Mouse (Mus musculus) midbrain, embryonic 10.5 days (tissue): ENCODE measurements around the gene Tbc1d12. TPM values are rescaled to one million over a fixed set of nuclear protein-coding genes. Genes with fewer than 3 reads are reported as not detected.

Experiments used
- DNase-seq: peaks from one replicate; pipeline ENCODE4 v3.0.0-alpha.2; 2017; ENCODE audit warnings: low spot score
- H3K27ac ChIP-seq: fragments of 300-500 bp; sonication (generic); replicated peaks from 2 replicates; pipeline ENCODE4 v1.5.1; 2016; ENCODE audit warnings: mild to moderate bottlenecking
- H3K27me3 ChIP-seq: fragments of 300-500 bp; sonication (generic); 2 replicates; pipeline ENCODE4 v1.6.1; 2016; ENCODE audit warnings: low read depth, mild to moderate bottlenecking; ENCODE audit not compliant: poor library complexity, severe bottlenecking
- H3K36me3 ChIP-seq: fragments of 300-500 bp; sonication (generic); 2 replicates; pipeline ENCODE4 v1.6.1; 2016; ENCODE audit warnings: mild to moderate bottlenecking, moderate library complexity
- H3K4me1 ChIP-seq: fragments of 300-500 bp; sonication (generic); 2 replicates; pipeline ENCODE4 v1.6.1; 2016
- H3K4me3 ChIP-seq: fragments of 300-500 bp; sonication (generic); 2 replicates; pipeline ENCODE4 v1.5.1; 2016; ENCODE audit warnings: mild to moderate bottlenecking, moderate library complexity
- H3K9me3 ChIP-seq: fragments of 300-500 bp; sonication (generic); replicated peaks from 2 replicates; pipeline ENCODE4 v1.6.1; 2016; ENCODE audit warnings: mild to moderate bottlenecking
- WGBS: fragments of 180-500 bp; shearing (Covaris S2); methylation state at CpG from one replicate; pipeline ENCODE4 v1.1.7; 2016; 5-methylcytosine and 5-hydroxymethylcytosine counted together
- polyA plus RNA-seq: library from polyadenylated mRNA; unstranded; fragments of >200 nt; fragmentation: Nextera tagmentation; extraction: Ambion mirVana; gene quantifications from 2 replicates; pipeline ENCODE4 v1.2.1, GENCODE M21; 2016

Gene Tbc1d12
- 2.1 and 2.2 TPM in 2 replicates for polyA plus RNA-seq

DNA sequence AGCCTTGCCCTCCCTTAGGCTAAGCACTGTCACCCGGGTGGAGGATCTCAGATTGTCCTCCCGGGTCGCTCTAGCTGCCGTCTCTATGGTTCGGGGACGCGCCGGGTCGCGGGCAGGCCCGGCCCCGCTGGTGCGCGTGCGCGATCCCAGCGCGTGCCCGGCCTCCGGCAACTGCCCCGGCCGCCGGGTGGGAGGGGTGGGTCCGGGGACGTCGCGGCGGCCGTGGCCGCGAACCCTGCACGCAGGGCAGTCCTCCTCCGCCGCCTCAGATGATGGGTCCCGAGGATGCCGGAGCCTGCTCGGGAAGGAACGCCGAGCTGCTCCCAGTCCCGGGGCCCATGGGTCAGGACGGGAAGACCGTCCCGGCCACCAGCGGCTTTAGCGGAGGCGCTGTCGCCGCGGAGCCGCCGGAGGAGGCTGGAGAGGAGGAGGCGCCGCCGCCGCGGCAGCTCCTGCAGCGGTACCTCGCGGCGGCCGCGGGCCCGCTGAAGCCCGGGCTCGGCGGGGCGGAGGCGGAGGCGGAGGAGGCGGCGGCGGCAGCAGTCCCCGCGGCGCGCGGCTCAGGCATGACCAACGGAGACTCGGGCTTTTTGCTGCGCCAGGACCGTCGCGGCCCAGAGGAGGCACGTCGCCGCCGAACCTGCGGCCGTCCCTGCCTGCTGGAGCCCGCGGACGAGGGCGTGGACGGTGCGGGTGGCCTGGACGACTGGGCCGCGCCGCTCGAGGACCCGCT is at the start of gene Tbc1d12:
Tbc1d12 (plus strand) TSS at position 142 of the 733 bp plus-strand sequence.
- under 1% methylated on average over 98 of the region's 101 CpGs for WGBS
- DNase-seq, result peak; percentile 88
- Histone ChIP-seq H3K36me3 (peaks cover 3% of the 10 kb centered on the region; the same call in 1 of the 2 replicates), H3K4me3 (peak within 1 kb of the TSS; percentile 80), H3K9me3 (no peaks in the 10 kb centered on the region; the same call in 1 of the 2 replicates), H3K27ac (peak within 1 kb of the TSS; percentile 90), H3K4me1 (peaks cover 6% of the 10 kb centered on the region), H3K27me3 (no peaks in the 10 kb centered on the region)

DNA sequence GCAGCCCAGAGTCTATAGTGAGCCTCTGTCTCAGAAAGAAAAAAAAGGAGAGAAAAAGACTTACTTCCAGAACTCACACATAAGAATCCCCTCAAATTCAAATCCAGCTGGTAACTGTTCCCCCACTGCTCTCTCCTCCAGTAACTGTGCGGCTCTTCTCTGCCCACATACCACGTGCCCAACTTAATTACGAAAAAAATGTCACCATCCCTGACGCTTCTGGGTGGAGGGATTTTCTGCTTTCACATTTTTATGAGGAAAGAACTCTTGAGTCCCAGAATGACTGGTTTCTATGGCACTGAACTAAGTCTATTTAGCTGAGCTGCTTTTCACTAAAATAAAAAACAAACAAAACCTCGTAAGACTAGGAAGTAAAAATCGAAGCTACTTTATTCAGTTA is 48.6 kb upstream of the Tbc1d12 start:
- Histone ChIP-seq H3K27ac (no peak overlapping the region), H3K4me3 (no peak overlapping the region), H3K9me3 (no peaks in the 10 kb centered on the region), H3K4me1 (no peaks in the 10 kb centered on the region), H3K27me3 (no peaks in the 10 kb centered on the region), H3K36me3 (peaks cover 54% of the 10 kb centered on the region)
- no peak for DNase-seq
- WGBS, result 92% methylated on average over 6 of the region's 6 CpGs

DNA sequence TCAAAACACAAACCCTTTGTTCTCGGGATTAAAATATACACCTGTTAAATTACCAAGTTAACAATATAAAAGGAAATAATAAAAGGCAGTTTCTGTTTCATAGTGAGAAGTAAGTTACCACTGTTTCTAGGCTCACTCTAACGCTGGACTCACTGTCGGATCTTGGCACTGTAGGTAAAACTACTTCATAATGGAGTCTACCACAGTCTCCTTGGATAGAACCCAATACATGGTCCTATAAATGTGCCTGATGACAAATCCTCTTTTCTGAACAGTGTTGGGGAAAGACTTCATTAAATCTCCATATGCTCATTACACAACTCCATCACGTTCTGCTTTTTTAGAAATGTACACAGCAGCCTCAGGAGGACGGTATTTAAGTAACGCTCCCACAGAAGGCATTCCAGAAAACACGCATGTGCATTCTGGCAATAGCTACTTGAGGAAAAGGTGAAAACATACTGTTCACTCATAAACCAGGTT is 42.8 kb upstream of the Tbc1d12 start:
- H3K27ac ChIP-seq, result no peak overlapping the region
- DNase-seq, result no peak
- no peak overlapping the region for H3K4me3 ChIP-seq
- no peaks in the 10 kb centered on the region for H3K9me3 ChIP-seq
- H3K4me1 ChIP-seq, result no peaks in the 10 kb centered on the region
- H3K27me3 ChIP-seq, result no peaks in the 10 kb centered on the region
- WGBS, result 93% methylated on average over 7 of the region's 7 CpGs
- H3K36me3 ChIP-seq, result peaks cover 100% of the 10 kb centered on the region

DNA sequence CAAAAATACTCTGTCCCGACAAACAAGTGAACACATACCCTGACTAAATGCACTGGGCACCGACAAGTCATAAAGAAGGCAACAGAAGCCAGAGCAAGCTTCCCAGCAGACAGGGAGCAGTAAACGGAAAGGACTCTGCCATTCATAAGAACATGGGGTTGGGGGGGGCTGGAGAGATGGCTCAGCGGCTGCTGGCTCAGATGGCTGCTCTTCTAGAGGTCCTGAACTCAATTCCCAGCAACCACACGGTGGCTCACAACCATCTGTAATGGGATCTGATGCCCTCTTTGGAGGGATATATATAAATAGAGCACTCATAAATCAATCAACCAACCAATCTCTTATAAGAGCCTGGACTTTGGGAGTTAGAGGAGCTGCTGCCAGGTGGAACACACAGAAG is 39.8 kb upstream of the Tbc1d12 start:
- no peaks in the 10 kb centered on the region for H3K9me3 ChIP-seq
- 89% methylated on average over 5 of the region's 5 CpGs for WGBS
- no peaks in the 10 kb centered on the region for H3K27me3 ChIP-seq
- no peak for DNase-seq
- no peak overlapping the region for H3K27ac ChIP-seq
- H3K4me1 ChIP-seq, result no peaks in the 10 kb centered on the region
- H3K36me3 ChIP-seq, result peaks cover 95% of the 10 kb centered on the region
- H3K4me3 ChIP-seq, result no peak overlapping the region

DNA sequence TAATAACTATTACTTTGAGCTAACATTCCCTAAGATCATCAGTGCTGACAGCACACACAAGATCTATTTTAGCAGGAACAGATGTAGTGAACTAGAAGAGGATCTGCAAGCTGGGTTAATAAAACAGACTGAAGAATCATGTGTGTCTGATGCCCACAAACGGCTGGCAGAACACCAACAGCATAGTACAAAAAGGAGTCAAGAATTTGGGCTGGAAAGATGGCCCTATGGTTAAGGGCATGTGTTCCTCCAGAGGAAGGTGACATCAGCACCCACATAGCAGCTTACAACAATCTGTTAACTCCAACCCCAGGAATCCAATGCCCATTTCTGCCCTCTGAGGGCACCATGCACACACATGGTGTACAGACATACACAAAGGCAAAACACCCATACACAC is 38.1 kb upstream of the Tbc1d12 start:
- no peak for DNase-seq
- Histone ChIP-seq H3K9me3 (no peaks in the 10 kb centered on the region), H3K27ac (no peak overlapping the region), H3K36me3 (peaks cover 95% of the 10 kb centered on the region), H3K4me3 (no peak overlapping the region), H3K4me1 (no peaks in the 10 kb centered on the region), H3K27me3 (no peaks in the 10 kb centered on the region)
- 95% methylated on average over 1 of the region's 1 CpGs for WGBS

DNA sequence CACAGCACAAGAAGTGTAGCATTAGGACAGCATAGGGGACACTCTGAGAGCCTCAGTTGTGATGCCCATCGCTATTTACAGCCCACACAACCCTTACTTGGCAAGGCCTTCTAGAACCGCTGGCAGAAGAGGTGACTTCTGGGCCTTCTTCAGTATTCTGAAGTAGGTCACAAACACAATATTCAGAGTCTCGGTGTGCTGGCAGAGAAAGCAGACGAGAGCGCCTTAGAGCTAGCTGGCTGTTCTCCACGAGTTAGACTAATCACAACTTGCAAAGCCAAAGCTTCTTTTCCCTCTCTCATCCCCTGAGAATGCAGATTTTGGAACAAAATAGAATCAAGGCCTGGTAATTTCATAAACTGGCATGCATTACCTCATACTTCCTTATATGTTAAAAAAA is 37.6 kb upstream of the Tbc1d12 start:
- Histone ChIP-seq H3K4me1 (no peaks in the 10 kb centered on the region), H3K36me3 (peaks cover 95% of the 10 kb centered on the region), H3K27me3 (no peaks in the 10 kb centered on the region), H3K27ac (no peak overlapping the region), H3K9me3 (no peaks in the 10 kb centered on the region), H3K4me3 (no peak overlapping the region)
- DNase-seq, result no peak
- 95% methylated on average over 6 of the region's 6 CpGs for WGBS

DNA sequence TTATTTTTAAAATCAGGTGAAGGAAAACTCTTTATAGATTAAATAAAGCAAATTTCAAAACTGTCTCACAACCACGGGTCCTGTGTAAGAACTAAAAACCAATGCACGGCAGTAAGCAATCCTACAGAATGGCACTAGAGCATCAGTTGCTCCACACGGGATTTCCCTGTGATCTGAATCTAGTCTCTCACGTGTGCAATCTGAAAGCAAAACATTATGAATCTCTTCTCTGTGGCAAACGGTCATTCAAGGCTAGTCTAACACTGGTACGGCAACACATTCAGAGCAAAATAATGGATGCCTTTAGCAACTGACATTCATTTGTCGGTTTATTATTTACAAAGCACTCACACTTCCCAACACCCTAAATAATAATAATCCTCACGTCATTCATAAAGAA is 18.2 kb upstream of the Tbc1d12 start:
- H3K36me3 ChIP-seq, result peaks cover 33% of the 10 kb centered on the region
- peak overlapping the region; percentile 88 for H3K4me3 ChIP-seq
- no peak for DNase-seq
- H3K4me1 ChIP-seq, result peaks cover 19% of the 10 kb centered on the region
- H3K27me3 ChIP-seq, result no peaks in the 10 kb centered on the region
- WGBS, result 47% methylated on average over 8 of the region's 8 CpGs
- peak overlapping the region; percentile 90; the same call in 1 of the 2 replicates for H3K27ac ChIP-seq
- H3K9me3 ChIP-seq, result no peaks in the 10 kb centered on the region

DNA sequence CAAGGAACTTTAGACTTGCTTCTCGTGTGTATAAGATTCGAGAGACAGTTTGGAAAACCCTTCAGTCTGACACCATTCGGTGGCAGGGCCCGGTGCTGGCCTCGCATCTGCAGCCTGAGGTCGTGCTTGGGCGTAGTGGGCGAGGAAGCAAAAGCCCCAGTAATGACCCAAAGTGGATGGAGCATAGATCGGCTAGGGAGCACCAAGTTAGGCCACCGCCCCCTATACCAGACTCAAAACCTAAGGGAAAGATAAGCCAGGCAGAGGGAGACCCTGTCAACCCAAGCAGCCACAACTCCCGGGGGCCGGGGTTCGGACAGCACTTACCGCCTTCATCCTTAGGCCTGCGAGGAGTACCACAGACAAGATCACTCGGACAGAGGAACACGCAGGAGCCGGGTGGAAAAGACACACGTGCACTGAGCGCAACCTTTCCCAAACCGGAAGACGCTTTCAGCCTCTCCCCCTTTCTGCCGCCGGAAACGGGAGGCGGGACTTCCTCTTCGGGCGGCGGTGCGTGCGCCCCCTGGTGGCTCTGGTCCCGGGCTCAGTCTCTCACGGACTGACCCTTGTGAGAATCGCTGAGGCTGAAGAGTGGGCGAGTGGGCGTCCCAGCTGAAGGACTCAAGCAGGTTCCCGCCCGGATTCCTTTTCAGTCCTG is 17.5 kb upstream of the Tbc1d12 start, which contains the start of gene Noc3l:
Noc3l (minus strand) TSS at position 472 of the 661 bp plus-strand sequence.
- DNase-seq, result peak; percentile 93
- WGBS, result under 1% methylated on average over 38 of the region's 38 CpGs
- peak within 1 kb of the TSS; percentile 88 for H3K4me3 ChIP-seq
- H3K27me3 ChIP-seq, result no peaks in the 10 kb centered on the region
- H3K36me3 ChIP-seq, result peaks cover 26% of the 10 kb centered on the region
- peak within 1 kb of the TSS; percentile 90 for H3K27ac ChIP-seq
- no peaks in the 10 kb centered on the region for H3K9me3 ChIP-seq
- peaks cover 19% of the 10 kb centered on the region for H3K4me1 ChIP-seq

DNA sequence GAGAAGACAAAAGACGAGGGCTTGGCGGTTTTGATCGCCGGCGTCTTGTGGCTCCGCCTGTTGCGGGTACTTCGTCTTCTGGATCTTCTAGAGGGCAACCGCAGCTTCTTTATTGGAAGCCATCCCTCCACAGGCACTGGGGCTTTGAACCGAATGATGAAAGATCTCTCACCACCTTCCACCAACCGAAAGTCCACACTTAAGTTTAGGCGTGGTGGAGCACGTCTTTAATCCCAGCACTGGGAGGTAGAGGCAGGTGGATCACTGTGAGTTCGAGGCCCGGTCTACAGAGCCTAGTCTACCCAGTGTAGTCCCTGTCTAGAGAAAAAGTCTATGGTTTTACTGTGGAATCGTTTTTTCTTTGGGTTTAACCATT is 17.0 kb upstream of the Tbc1d12 start:
- Histone ChIP-seq H3K4me3 (peak overlapping the region; percentile 88), H3K27me3 (no peaks in the 10 kb centered on the region), H3K27ac (peak overlapping the region; percentile 90), H3K4me1 (peaks cover 19% of the 10 kb centered on the region), H3K9me3 (no peaks in the 10 kb centered on the region), H3K36me3 (peaks cover 21% of the 10 kb centered on the region)
- DNase-seq, result no peak
- 13% methylated on average over 16 of the region's 16 CpGs for WGBS

DNA sequence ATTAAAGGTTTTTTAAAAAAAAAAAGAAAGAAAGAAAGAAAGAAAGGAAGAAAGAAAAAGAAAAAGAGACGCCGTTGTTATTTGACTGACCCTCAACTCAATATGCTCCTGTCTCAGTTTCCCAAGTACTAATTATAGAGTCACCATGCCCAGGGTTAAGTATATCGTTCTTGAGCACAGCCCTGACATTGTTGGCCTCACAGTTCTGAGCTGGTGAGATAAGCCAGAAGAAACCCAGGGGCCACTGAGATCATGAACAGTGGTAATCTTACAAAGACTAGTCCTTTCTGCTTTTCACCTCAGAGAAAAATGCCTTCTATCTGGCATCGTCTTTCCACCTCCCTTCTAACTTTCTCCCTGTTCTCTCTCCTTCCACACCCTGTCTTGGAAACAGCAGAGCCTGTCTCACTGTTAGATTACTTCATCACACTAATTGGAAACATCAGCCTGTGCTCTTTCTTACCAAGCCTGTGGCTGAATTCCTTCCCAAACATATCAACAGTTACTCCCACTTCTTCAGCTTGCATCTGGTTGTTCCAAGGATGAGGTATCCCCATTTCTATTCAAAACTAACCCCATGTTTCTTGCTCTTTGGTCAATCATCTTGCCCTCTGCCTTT is 16.1 kb upstream of the Tbc1d12 start:
- Histone ChIP-seq H3K4me3 (no peak overlapping the region), H3K4me1 (peaks cover 19% of the 10 kb centered on the region), H3K36me3 (peaks cover 12% of the 10 kb centered on the region), H3K27ac (no peak overlapping the region), H3K27me3 (no peaks in the 10 kb centered on the region), H3K9me3 (no peaks in the 10 kb centered on the region)
- 89% methylated on average over 4 of the region's 4 CpGs for WGBS
- no peak for DNase-seq

DNA sequence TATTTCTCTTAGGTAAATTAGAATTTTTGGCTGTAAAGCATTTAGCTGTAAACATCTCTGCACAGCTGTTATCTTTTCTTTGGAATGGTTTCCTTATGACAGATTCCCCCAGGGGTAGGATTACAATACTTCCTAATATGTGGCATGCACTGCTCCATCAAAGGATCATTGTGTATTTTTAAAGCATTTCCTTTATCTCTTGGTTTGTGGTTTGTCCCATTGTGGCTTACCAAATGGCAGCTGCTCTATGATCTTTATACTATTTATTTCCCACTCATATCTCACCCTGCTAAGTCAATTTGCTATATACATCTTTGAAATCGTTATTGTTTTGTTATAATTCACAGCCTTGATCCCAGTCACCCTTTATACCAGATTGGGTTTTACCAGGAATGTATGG is 3.2 kb upstream of the Tbc1d12 start:
- no peak for DNase-seq
- 75% methylated on average over 1 of the region's 1 CpGs for WGBS
- no peak overlapping the region for H3K4me3 ChIP-seq
- H3K4me1 ChIP-seq, result peaks cover 6% of the 10 kb centered on the region
- H3K27me3 ChIP-seq, result no peaks in the 10 kb centered on the region
- no peaks in the 10 kb centered on the region for H3K9me3 ChIP-seq
- no peak overlapping the region for H3K27ac ChIP-seq
- H3K36me3 ChIP-seq, result no peaks in the 10 kb centered on the region

DNA sequence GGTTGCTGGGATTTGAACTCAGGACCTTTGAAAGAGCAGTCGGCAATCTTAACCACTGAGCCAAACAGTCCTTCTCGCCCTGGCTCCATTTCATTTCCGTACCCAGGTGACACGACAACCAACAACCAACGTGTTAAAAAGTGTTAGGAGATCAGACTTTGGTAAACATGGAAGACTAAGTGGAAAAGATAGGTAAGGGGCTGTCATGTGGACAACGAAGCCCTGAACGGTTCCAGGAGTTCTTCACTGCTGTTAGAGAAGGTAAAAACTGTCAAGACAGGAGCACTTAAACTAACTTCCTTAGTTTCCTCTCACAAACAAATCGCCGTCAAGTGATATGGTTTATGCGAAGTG is 318 bp upstream of the Tbc1d12 start:
- peaks cover 6% of the 10 kb centered on the region for H3K4me1 ChIP-seq
- WGBS, result 29% methylated on average over 10 of the region's 10 CpGs
- H3K27me3 ChIP-seq, result no peaks in the 10 kb centered on the region
- H3K36me3 ChIP-seq, result no peaks in the 10 kb centered on the region
- no peak for DNase-seq
- no peaks in the 10 kb centered on the region for H3K9me3 ChIP-seq
- H3K4me3 ChIP-seq, result peak overlapping the region; percentile 80
- peak overlapping the region; percentile 90 for H3K27ac ChIP-seq
